Mouse (Mus musculus) adrenal gland, adult (tissue): ENCODE measurements around the gene Rpp25.

Experiments
- DNase-seq, 2 experiments: peaks; one replicate each; pipeline ENCODE4 v3.0.0; 2022 to 2023; ENCODE audit warnings: low spot score in 1 of 2; ENCODE audit not compliant: inconsistent age in 2 of 2

The Rpp25 gene

DNA sequence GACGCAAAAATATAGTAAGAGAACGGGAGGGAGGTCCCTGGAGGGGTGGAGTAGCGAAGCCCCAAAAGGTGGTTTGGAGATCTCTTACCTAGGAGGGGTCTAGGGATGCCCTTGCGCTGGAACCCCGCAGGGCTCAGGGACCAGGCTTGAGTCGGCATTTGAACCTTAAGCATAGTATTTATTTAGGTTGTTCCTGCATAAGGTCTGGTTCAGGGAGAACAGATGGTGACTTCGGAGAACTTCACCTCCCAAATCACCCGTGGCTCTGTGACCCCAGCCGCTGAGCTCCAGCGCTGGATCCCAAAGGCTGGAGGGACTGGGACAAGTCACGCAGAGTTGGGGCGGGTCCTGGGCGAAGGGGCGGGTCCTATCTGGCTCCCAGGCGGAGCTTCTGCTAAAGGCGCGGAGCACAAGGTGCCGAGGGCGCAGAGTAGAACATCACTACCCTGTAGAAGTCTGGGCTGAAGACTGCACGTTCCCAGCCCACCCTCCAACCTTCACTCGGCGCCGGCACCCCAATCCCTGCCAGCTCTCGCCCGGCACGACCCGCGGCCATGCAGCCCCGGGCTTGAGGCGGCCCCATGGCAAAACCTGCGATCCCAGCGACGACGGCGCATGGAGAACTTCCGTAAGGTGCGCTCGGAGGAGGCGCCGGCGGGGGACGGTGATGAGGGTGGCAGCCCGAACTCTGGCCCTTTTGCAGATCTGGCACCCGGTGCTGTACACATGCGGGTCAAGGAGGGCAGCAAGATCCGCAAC is at the start of gene Rpp25:
Rpp25 (plus strand) TSS at position 405 of the 759 bp plus-strand sequence.
- peak; percentile 81 to 91 for DNase-seq

DNA sequence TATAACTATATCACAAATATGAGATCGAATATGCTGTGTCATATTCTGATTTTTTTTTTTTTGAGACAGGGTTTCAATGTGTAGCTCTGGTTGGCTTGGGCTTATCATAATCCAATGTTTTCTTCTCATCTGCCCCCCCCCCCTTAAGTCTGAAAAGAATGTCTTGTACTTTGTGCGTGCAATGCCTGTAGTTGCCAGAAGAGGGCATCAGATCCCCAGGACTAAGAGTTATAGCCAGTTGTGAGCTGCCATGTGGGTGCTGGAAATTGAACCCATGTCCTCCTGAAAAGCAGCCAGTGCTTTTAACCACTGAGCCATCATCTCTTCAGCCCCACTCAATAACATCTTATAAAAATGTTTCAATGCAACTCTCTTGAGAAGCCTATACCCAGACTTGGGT is 44.1 kb upstream of the Rpp25 start:
- no peak for DNase-seq

DNA sequence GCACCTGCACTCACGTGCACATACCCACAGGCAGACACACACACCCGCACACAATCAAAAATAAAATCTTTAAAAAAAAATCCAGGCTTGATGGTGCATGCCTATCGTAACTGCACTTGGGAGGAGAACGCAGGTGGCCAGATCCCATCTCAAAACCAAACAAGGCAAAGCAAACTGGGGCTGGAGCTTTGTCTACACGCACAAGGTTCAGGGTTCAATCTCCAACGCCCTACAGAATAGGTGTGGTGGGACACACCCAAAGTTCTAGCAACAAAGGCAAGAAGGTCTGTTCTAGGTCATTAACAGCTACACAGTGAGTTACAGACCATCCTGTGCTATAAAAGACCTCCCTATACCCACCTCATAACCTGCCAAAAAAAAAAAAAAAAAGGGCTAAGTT is 41.0 kb upstream of the Rpp25 start:
- DNase-seq: no peak

DNA sequence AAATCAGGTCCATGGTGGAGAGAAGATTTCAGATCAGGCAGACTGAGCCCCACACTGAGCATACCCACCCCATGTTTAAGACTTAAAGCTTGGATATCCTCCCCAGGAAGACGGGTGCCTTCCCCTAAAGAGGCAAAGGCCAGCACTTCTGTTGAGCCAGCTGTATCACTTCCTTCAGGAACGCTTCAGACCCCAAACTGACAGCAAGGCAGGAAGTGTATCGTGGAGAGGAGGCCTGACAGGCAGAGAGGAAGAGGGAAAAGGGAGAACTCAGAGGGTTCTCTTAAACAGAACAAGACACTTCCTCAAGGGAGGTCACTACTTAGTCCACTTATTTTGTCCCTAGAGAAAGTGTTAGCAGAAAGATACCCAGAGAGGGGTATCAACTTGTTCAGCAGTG is 37.7 kb upstream of the Rpp25 start:
- DNase-seq: no peak

DNA sequence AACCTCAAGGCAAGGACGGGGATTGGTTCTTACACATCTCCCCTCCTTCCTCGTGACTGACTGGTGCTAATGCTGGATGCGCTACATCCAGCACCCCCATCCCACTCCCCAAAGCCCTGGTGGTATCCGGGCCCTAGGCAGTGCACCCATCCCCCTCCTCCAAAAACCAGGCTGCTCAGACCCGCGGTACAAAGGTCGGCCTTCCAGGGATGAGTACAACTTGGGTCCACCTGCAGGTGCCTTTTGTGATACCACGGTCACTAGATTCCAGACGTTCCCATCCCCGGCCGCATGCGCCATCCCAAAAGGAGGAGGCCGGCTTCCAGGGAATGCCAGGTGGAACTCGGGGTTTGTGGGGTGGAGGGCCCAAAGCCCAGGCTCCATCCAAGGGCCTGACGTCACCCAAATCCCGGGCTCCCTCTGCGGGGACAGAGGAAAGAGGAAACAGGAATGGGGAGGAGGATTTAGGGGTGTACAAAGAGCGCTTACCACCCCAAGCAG is 36.5 kb upstream of the Rpp25 start:
- DNase-seq: peak in 1 of 2 experiments; percentile 45

DNA sequence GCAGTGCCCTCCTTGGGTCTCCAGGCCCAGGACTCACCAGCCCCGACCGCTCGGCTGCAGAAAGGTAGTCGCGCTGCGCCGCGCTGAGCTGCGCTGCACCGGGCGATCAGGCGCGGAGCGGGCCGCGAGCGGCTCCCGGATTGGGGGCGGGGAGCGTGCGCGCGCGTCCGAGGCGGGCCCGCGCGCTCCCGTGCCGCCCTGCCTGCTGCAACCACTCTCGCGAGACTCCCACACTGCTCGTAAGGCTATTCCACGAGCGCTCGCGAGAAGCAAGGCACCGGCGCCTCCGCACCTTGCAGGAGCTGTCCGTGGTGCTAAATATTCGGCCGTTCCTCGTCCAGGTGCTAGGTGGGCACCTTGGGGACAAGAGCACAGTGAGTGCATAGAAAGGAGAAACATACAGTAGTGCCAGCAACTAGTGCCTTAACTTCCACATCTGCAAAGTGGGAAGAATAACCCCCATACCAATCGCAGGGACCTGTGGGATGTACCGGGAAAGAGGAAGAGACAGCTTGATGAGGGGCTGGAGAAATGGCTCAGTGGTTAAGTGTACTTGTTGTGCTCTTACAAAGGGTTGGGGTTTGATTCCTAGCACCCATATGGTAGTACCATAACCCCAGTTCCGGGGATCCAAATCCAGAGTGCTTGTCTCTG is 35.8 kb upstream of the Rpp25 start, which contains the start of gene Scamp5:
Scamp5 (minus strand) TSS at position 165 of the 654 bp plus-strand sequence.
- DNase-seq: peak; percentile 90 to 94

DNA sequence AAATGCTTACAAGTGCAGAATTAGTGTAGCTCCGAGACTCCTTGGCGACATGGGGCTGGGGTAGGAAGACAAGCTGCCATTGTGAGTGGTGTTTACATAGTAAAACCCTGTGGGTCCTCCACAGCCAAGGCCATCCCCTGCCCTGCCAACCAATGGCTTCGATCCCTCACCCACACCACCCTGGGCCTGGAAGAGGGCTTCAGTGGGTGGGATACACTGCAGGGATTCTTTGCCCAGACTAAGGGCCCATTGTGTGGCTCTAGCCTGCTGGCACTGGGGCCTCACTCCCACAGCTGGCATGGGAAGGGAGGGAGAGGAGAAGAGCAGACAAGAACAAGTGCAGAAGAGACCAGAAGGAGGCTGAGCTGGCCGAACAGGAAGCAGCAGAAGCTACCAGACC is 34.9 kb upstream of the Rpp25 start:
- no peak for DNase-seq

DNA sequence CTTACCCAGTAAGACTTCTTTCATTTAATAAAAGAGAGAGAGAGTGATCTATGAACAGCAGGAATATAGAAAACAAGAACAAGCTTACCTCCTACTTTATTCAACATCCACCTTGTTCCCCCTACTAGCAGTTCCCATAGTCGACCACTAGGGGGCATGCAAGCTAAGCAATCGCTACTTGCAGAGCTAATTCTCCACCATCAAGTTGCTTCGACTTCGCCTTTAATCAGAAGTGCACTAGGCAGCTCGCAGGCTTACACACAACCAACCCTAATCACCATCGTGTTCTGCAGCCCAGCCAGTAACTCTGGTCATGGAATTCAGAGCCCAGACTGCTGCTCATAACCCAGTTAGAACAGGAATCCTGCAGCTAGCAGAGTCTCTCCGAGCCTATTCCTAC is 18.1 kb upstream of the Rpp25 start:
- peak; percentile 80 to 94 for DNase-seq

DNA sequence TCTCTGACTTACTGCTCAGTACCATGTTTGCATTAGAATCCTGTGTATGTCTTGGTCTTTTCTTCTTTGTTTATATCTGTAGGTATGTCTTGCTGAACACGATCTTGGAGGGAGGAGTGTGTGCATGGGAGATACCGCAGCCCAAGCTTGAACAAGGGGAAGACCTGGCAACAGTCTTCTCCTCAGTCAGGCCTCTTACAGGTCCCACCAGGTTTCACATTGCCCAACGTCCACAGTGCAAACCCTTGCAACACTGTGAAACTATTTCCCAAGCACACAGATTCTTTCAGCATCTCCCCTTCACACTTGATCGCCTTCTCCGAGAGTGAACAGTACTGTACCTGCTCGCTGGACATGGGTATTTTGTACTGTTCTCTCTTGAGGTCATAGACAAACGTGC is 16.0 kb upstream of the Rpp25 start:
- DNase-seq: peak in 1 of 2 experiments; percentile 35

DNA sequence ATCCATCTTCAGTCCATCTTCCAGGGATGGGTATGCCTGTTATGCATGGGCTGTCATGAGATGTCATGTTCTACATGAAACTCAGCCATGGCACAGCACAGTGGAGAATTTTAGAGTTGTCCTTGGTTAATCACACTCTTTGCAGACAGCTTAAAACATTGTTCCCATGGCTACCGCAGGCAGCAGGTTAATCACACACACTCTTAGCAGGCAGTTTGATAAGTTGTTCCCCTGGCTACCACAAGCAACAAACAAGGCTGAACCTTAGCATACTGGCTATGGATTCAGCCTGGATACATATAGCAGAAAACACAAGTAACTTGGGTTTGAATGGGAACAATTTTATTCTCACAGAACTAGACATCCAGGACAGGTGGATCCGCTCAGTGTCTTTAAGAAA is 10.3 kb upstream of the Rpp25 start:
- peak in 1 of 2 experiments; percentile 35 for DNase-seq

DNA sequence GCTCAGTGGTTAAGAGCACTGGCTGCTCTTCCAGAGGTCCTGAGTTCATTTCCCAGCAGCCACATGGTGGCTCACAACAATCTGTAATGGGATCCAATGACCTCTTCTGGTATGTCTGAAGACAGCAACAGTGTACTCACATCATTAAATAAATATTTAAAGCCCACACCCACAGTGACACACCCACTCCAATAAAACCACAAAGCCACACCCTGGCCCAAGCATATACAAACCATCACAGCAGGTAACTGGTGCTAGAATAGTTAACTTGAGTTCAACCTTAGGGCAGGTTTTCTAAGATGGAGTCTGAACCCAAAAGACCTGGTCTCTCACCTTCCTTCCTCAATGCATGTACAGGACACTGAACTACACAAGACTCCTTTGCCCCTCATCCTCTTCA is 8.9 kb upstream of the Rpp25 start:
- DNase-seq: no peak

DNA sequence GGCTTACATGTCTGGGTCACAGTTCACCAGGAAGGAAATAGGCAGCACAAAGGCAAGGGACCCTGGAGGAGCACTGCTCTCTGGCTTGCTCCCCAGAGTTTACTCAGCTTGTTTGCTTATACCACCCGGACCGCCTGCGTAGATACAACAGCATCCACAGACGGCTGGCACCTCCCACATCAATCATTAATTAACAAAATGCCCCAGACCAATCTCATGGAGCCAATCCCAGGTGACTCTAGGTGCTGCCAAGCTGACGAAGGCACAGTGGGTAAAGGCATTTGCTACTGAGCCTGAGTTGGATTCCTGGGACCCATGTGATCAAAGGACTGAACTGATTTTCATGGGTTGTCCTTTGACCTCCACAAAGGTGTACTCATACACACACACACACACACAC is 6.6 kb upstream of the Rpp25 start:
- no peak for DNase-seq

DNA sequence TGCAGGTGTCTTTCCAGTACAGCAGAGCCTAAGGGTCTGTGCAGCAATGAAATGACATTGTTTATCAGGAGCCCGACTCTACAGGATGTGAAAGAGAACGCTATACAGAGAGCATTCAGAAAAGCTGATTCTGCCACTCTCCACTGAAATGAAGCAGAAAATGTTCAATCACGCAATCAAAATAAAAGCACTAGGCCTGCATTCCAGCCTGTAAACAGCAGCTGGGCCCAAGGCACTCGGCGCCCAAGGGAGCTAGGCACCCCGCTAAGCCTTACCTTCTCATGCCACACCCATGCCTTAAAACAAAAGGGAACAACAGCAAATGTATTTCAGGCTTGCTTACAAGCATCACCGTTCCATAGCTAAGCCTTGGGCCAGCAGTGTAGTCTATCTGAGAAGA is 5.3 kb upstream of the Rpp25 start:
- no peak for DNase-seq

DNA sequence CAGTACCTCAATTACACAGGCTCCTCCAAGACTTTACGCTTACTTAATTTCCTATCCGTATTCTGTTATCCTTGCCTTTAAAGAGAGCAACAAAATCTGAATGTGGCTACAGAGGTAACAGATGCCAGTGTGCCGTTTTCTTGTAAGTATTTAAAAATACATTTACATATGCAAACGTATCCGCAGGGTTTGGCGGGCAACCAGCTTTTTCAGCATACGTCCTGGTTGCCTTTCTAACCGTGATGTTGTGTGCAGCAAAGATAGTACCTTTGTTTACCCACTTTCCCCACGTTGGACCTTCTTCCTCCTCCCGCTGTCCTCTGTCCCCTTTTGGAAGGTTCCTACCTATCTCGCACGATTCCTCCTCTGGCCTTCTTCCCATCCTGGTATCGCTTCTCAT is 2.4 kb upstream of the Rpp25 start:
- no peak for DNase-seq

DNA sequence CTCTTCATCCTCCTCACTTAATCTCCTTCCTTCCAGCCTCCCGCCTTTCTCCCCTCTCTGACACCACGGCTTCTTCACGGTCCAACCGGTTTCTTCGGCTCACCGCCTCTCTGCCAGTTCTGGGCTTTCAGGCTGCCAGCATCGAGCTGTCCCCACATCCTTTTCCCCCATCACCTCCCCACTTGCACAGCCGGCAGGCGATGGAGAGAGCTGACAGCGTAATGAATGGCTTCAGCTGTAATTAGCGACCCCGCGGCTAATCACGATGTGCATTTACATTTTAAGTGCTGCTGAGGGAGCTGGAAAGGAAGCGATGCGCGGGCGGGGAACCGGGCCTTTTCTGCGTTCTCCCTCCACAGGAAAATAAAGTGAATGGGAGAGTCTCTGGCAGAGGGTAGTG is 2.0 kb upstream of the Rpp25 start:
- DNase-seq: peak in 1 of 2 experiments; percentile 21

DNA sequence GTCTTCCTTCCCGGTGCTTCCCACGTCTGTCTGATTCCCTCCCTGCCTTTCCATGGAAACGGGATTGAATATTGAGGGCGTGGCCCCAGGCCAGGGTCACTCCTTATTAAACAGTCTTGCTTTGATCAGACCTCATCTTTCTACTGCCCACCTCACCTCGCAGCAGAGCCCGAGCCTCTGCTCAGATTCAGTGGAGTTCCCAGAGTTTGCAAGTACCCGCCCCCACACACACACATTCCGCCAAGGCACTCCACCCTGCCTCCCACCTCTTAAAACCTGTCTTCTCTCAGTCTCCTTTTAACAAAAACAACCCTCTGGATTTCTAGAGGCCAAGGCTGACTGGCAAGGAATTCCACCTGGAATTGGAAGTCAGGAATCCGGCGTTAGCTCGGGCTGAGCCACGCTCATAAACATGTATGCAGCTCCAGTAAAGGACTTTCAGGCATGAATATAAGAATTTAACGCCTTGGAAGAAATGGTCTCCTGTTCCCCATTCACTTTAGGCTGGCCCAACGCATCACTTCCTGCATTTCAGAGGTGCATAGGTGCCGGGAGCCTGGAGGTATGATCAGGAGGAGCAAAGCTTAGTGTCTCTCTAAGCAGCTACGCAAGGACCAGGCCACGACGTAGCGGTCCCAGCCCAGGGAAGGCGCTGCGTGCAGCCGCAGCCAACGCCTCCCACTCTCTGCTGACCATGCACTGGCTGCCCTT is 760 bp upstream of the Rpp25 start:
- no peak for DNase-seq

DNA sequence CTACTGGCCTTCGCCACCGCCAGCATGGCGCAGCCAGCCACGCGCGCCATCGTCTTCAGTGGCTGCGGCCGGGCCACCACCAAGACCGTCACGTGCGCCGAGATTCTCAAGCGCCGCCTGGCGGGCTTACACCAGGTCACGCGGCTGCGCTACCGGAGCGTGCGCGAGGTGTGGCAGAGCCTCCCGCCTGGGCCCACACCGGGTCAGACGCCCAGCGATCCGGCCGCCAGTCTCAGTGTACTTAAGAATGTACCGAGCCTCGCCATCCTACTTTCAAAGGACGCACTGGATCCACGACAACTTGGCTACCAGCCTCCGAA is 515 bp downstream of the Rpp25 start:
- DNase-seq: peak; percentile 67 to 82

DNA sequence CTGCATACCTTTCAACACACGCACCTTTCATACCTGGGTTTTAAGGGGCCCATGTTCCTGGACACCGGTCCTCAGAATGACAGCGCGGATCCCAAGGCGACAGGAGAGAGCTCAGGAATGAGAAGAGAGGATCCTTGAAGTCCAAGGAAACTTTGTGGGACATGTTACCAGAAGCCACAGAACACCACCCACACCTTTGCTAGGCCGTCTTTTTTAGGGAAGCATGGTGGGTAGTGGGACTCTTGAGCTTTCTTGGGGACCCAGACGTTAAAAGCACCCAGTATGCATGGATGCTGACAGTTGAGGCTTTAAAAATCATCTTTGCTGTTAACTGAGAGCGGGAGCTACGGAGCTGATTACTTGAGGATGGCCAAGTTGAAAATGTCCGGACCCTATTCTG is 1.1 kb downstream of the Rpp25 start:
- no peak for DNase-seq

DNA sequence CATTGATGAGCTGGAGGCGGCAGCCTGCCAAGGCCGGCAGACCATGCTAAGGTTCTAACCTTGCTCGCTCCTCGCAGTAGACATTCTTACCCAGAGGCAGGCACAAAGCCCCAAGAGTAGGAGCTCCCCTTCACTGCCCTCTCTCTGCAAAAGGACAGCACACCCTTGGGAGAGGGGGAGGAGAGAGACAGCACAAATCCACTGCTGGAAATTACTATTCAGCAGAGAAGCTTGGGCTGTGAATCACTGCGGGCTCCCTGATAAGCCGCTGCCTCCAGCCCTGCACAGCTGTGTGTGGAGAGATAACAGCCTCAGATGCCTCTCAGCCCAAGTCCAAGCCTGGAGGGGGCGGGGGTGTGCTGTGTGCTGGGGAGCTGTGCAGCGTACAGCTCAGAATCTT is 1.9 kb downstream of the Rpp25 start:
- peak; percentile 87 to 91 for DNase-seq

DNA sequence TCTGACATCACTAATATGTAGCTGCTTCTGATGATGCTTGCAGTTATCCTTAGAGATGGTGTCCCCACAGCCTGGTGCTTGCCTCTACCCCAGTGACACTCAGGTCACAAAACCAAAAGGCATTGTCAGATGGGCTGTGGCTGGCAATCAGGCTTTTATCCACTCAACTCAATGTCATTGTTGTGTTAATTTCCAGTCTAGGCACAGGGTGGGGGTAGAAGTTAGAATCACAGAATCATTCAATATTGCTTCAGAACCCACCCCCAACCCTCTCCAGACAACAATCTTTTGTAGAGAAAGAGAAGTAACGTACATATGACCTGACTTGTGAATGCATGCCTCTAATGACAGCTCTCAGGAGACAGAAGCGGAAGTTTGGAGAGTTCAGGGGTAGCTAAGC is 6.8 kb downstream of the Rpp25 start:
- DNase-seq: no peak

DNA sequence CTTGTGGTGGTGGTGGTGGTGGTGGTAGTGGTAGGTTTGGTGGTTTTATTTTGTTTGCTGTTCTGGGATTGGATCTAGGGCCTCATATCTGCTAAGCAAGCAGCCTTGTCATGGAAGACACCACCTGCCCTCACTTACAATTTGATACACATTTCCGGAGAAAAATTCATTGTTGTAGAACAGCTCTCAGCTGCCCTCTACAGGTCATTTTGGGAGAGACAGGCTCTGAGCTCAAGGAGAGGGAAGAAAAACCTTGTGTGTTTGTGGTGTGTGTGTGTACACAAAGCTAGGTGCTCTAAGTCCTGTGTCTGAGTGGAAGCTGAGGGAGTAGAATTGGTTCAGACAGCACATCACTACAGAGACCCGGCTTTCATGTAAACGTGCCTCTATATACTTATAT is 13.3 kb downstream of the Rpp25 start:
- DNase-seq: peak; percentile 43 to 85
